Mouse (Mus musculus): ENCODE results near the gene Zbtb3. TPM values are rescaled to one million over a fixed set of nuclear protein-coding genes. Genes with fewer than 3 reads are reported as not detected.

The Zbtb3 gene
- 1.4 and 1.6 TPM in 2 replicates for polyA plus RNA-seq (2012; rRNA removed)

- Histone ChIP-seq H3K27ac (ENCODE audit: insufficient read depth, low read depth, low read length) (peak within 1 kb of the TSS; percentile 40; the same call in 1 of the 2 replicates), H3K36me3 (ENCODE audit: control insufficient read depth, insufficient read depth, low read length) (no peaks in the 10 kb centered on the region), H3K4me1 (ENCODE audit: control insufficient read depth, insufficient read depth, low read length) (no peaks in the 10 kb centered on the region; the same call in 1 of the 2 replicates), H3K27me3 (replicated peaks; ENCODE audit: control insufficient read depth, insufficient read depth, low read length) (no peaks in the 10 kb centered on the region), H3K4me3 (ENCODE audit: insufficient read depth, low read depth, low read length) (peak within 1 kb of the TSS; percentile 55)
- DNase-seq, result peak; percentile 99
- WGBS, result under 1% methylated on average over 30 of the region's 30 CpGs
- TF ChIP-seq POLR2A (IDR thresholded peaks at IDR 0.05; ENCODE audit: low read depth, low read length), result no peak
- no peak for TF ChIP-seq CTCF (conservative IDR thresholded peaks at IDR 0.05; ENCODE audit: insufficient read depth, insufficient read length, low read depth, low read length)
Measured at GRCm38 (mm10) chr19:8802130-8802821, at the start of gene Zbtb3. Gene Zbtb3, plus strand, starts transcription at chr19:8802555.

DNA sequence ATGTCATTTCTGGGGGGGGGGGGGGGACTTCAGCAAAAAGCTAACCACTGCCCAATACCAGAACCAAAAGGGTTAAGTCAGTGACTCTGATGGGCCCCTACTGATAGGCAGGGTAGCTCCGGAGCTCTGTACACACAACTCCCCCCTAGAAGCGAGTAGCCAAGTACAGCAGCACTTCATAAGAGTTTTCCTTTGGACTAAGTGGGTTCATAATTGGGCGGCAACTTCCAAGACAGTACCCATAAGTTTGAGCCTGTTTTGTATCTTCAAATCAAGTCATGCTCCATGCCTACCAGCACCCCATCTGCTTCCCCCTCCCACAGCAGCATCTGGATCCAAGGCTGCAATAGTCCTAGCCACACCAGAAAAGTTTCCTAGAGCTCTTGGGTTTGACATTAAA is 46.7 kb upstream of the Zbtb3 start:
- TF ChIP-seq CTCF (conservative IDR thresholded peaks at IDR 0.05; ENCODE audit: insufficient read depth, insufficient read length, low read depth, low read length), result no peak
- no peak for TF ChIP-seq POLR2A (IDR thresholded peaks at IDR 0.05; ENCODE audit: low read depth, low read length)
- WGBS, result 71% methylated on average over 3 of the region's 3 CpGs
- H3K4me1 ChIP-seq (ENCODE audit: control insufficient read depth, insufficient read depth, low read length), result peaks cover 2% of the 10 kb centered on the region; the same call in 1 of the 2 replicates
- no peak overlapping the region for H3K4me3 ChIP-seq (ENCODE audit: insufficient read depth, low read depth, low read length)
- no peak for DNase-seq
- H3K27ac ChIP-seq (ENCODE audit: insufficient read depth, low read depth, low read length), result no peak overlapping the region
- no peaks in the 10 kb centered on the region for H3K27me3 ChIP-seq (replicated peaks; ENCODE audit: control insufficient read depth, insufficient read depth, low read length)
- H3K36me3 ChIP-seq (ENCODE audit: control insufficient read depth, insufficient read depth, low read length), result peaks cover 7% of the 10 kb centered on the region

- peak within 1 kb of the TSS; percentile 79 for H3K27ac ChIP-seq (ENCODE audit: insufficient read depth, low read depth, low read length)
- WGBS, result under 1% methylated on average over 75 of the region's 75 CpGs
- DNase-seq, result peak; percentile 96
- no peaks in the 10 kb centered on the region for H3K27me3 ChIP-seq (replicated peaks; ENCODE audit: control insufficient read depth, insufficient read depth, low read length)
- H3K4me1 ChIP-seq (ENCODE audit: control insufficient read depth, insufficient read depth, low read length), result peaks cover 2% of the 10 kb centered on the region; the same call in 1 of the 2 replicates
- H3K36me3 ChIP-seq (ENCODE audit: control insufficient read depth, insufficient read depth, low read length), result peaks cover 2% of the 10 kb centered on the region; the same call in 1 of the 2 replicates
- peak within 1 kb of the TSS; percentile 90 for H3K4me3 ChIP-seq (ENCODE audit: insufficient read depth, low read depth, low read length)
- TF ChIP-seq CTCF (conservative IDR thresholded peaks at IDR 0.05; ENCODE audit: insufficient read depth, insufficient read length, low read depth, low read length) (no peak), POLR2A (IDR thresholded peaks at IDR 0.05; ENCODE audit: low read depth, low read length) (peak; percentile 91)
Measured at GRCm38 (mm10) chr19:8756635-8757387, 45.5 kb upstream of the Zbtb3 start, which contains the start of gene Nxf1. Gene Nxf1, plus strand, starts transcription at chr19:8757073.

DNA sequence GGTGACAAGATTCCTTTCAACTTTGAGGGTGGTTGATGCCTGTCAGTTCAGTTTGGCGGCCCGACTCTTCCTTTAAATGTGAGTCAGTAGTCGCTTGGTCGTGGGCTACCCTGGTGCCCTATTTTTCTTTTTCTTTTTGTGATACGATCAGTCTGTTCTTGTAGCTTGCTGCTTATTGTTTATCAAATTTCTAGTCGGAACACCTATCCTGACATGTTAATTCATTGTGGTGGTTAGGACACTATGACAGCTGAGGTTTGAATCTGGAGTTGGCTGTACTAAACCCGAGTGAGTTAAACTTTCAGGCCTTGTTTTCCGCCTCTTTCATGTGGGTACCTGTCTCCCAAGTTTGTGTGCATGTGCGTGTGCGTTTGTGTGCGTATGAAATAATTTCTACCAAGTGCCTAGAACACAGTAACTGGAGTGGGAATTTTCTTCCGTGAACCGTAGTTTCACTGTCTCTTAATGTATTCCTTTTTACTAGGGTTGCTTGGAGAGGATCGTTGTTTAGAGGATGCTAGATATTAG is 44.8 kb upstream of the Zbtb3 start:
- Histone ChIP-seq H3K27ac (ENCODE audit: insufficient read depth, low read depth, low read length) (peak overlapping the region; percentile 58; the same call in 1 of the 2 replicates), H3K36me3 (ENCODE audit: control insufficient read depth, insufficient read depth, low read length) (peaks cover under 1% of the 10 kb centered on the region; the same call in 1 of the 2 replicates), H3K4me3 (ENCODE audit: insufficient read depth, low read depth, low read length) (peak overlapping the region; percentile 90), H3K27me3 (replicated peaks; ENCODE audit: control insufficient read depth, insufficient read depth, low read length) (no peaks in the 10 kb centered on the region), H3K4me1 (ENCODE audit: control insufficient read depth, insufficient read depth, low read length) (peaks cover 2% of the 10 kb centered on the region; the same call in 1 of the 2 replicates)
- TF ChIP-seq CTCF (conservative IDR thresholded peaks at IDR 0.05; ENCODE audit: insufficient read depth, insufficient read length, low read depth, low read length) (no peak), POLR2A (IDR thresholded peaks at IDR 0.05; ENCODE audit: low read depth, low read length) (no peak)
- no peak for DNase-seq
- WGBS, result under 1% methylated on average over 14 of the region's 14 CpGs

DNA sequence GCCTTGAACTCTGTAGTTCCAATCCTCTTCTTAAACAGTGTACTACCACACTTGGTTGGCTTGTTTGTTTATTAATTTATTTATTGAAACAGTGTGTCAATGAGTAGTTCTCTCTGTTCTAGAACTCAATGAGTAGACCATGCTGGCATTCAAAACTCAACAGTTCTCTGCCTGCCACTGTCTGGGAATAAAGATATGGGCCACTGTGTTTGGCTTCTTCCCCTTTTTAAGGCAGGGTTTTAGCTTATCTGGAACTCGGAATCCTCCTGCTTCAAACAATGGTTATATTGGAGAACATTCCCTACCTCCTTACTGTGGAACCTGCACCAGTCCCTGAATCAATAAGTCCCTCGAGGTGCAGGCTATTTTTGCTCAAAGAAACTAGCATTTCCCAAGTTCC is 43.5 kb upstream of the Zbtb3 start:
- Histone ChIP-seq H3K4me1 (ENCODE audit: control insufficient read depth, insufficient read depth, low read length) (peaks cover 2% of the 10 kb centered on the region; the same call in 1 of the 2 replicates), H3K4me3 (ENCODE audit: insufficient read depth, low read depth, low read length) (no peak overlapping the region), H3K36me3 (ENCODE audit: control insufficient read depth, insufficient read depth, low read length) (peaks cover 4% of the 10 kb centered on the region; the same call in 1 of the 2 replicates), H3K27ac (ENCODE audit: insufficient read depth, low read depth, low read length) (no peak overlapping the region), H3K27me3 (replicated peaks; ENCODE audit: control insufficient read depth, insufficient read depth, low read length) (no peaks in the 10 kb centered on the region)
- WGBS, result 80% methylated on average over 2 of the region's 2 CpGs
- TF ChIP-seq CTCF (conservative IDR thresholded peaks at IDR 0.05; ENCODE audit: insufficient read depth, insufficient read length, low read depth, low read length), result no peak
- no peak for TF ChIP-seq POLR2A (IDR thresholded peaks at IDR 0.05; ENCODE audit: low read depth, low read length)
- DNase-seq, result no peak

DNA sequence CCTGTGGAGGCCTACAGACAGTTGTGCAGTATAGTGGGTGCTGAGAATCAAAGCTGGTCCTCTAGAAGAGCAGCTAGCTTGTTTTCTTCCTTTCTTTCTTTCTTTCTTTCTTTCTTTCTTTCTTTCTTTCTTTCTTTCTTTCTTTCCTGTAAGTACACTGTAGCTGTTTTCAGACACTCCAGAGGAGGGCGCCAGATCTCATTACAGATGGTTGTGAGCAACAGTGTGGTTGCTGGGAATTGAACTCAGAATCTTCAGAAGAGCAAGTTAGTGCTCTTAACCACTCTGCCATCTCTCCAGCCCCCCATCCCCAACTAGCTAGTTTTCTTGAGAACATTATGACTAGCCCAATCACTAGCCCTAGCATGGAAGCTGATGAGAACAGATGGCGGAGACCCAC is 41.6 kb upstream of the Zbtb3 start:
- H3K4me3 ChIP-seq (ENCODE audit: insufficient read depth, low read depth, low read length), result no peak overlapping the region
- no peak for DNase-seq
- 96% methylated on average over 2 of the region's 2 CpGs for WGBS
- no peaks in the 10 kb centered on the region for H3K27me3 ChIP-seq (replicated peaks; ENCODE audit: control insufficient read depth, insufficient read depth, low read length)
- H3K4me1 ChIP-seq (ENCODE audit: control insufficient read depth, insufficient read depth, low read length), result peaks cover 2% of the 10 kb centered on the region; the same call in 1 of the 2 replicates
- H3K36me3 ChIP-seq (ENCODE audit: control insufficient read depth, insufficient read depth, low read length), result peaks cover 6% of the 10 kb centered on the region; the same call in 1 of the 2 replicates
- no peak for TF ChIP-seq CTCF (conservative IDR thresholded peaks at IDR 0.05; ENCODE audit: insufficient read depth, insufficient read length, low read depth, low read length)
- no peak for TF ChIP-seq POLR2A (IDR thresholded peaks at IDR 0.05; ENCODE audit: low read depth, low read length)
- H3K27ac ChIP-seq (ENCODE audit: insufficient read depth, low read depth, low read length), result no peak overlapping the region

Data from kidney, adult 2 months (tissue).